Mouse (Mus musculus): ENCODE data around the gene Xcl1. TPM values are rescaled to one million over a fixed set of nuclear protein-coding genes. Genes with fewer than 3 reads are reported as not detected.
A peak's percentile ranks its signal among the peaks of the same experiment; 100 is the strongest.

Xcl1 gene
- polyA plus RNA-seq, 1 experiment from 2014 or later: not detected

GRCm38 (mm10) chr1:164956725-164957399, 21.5 kb upstream of the Xcl1 start:
- DNase-seq (ENCODE audit: low spot score) (no peak), ATAC-seq (no peak)
- Histone ChIP-seq H3K27me3 (replicated peaks; ENCODE audit: insufficient read depth, low read length) (no peaks in the 10 kb centered on the region), H3K9me3 (ENCODE audit: low read length) (no peaks in the 10 kb centered on the region), H3K9ac (replicated peaks; ENCODE audit: low read depth) (no peak overlapping the region), H3K4me1 (ENCODE audit: insufficient read depth, low read depth, low read length) (no peaks in the 10 kb centered on the region), H3K4me3 (ENCODE audit: low read depth, low read length) (no peak overlapping the region), H3K4me2 (replicated peaks; ENCODE audit: low read depth, low read length) (no peak overlapping the region), H3K27ac (ENCODE audit: low read length) (no peak overlapping the region), H3K36me3 (ENCODE audit: insufficient read depth, low read length) (no peaks in the 10 kb centered on the region)
- 74% methylated on average over 3 of the region's 3 CpGs for WGBS
- TF ChIP-seq EP300 (IDR thresholded peaks at IDR 0.05) (no peak), CTCF (IDR thresholded peaks at IDR 0.05) (no peak)

- WGBS: 69% methylated on average over 7 of the region's 7 CpGs
- no peak overlapping the region for H3K27ac ChIP-seq (ENCODE audit: low read length)
- TF ChIP-seq EP300 (IDR thresholded peaks at IDR 0.05) (no peak), CTCF (IDR thresholded peaks at IDR 0.05) (no peak)
- no peaks in the 10 kb centered on the region for H3K27me3 ChIP-seq (replicated peaks; ENCODE audit: insufficient read depth, low read length)
- H3K9me3 ChIP-seq (ENCODE audit: low read length): no peaks in the 10 kb centered on the region
- H3K9ac ChIP-seq (replicated peaks; ENCODE audit: low read depth): no peak overlapping the region
- no peaks in the 10 kb centered on the region for H3K36me3 ChIP-seq (ENCODE audit: insufficient read depth, low read length)
- DNase-seq (ENCODE audit: low spot score) (no peak), ATAC-seq (no peak)
- H3K4me2 ChIP-seq (replicated peaks; ENCODE audit: low read depth, low read length): no peak overlapping the region
- no peak overlapping the region for H3K4me3 ChIP-seq (ENCODE audit: low read depth, low read length)
- H3K4me1 ChIP-seq (ENCODE audit: insufficient read depth, low read depth, low read length): no peaks in the 10 kb centered on the region
These were observed 20.3 kb upstream of the Xcl1 start for GRCm38 (mm10) chr1:164955452-164956196.

- Histone ChIP-seq H3K4me2 (replicated peaks; ENCODE audit: low read depth, low read length) (no peak overlapping the region), H3K27me3 (replicated peaks; ENCODE audit: insufficient read depth, low read length) (no peaks in the 10 kb centered on the region), H3K4me3 (ENCODE audit: low read depth, low read length) (no peak overlapping the region), H3K4me1 (ENCODE audit: insufficient read depth, low read depth, low read length) (no peaks in the 10 kb centered on the region), H3K36me3 (ENCODE audit: insufficient read depth, low read length) (no peaks in the 10 kb centered on the region), H3K27ac (ENCODE audit: low read length) (no peak overlapping the region), H3K9me3 (ENCODE audit: low read length) (no peaks in the 10 kb centered on the region), H3K9ac (replicated peaks; ENCODE audit: low read depth) (no peak overlapping the region)
- ATAC-seq (no peak), DNase-seq (ENCODE audit: low spot score) (no peak)
- TF ChIP-seq EP300 (IDR thresholded peaks at IDR 0.05) (no peak), CTCF (IDR thresholded peaks at IDR 0.05) (no peak)
- WGBS: 90% methylated on average over 6 of the region's 6 CpGs
These were observed 18.2 kb upstream of the Xcl1 start for GRCm38 (mm10) chr1:164953574-164953973.

GRCm38 (mm10) chr1:164936060-164936459, 733 bp upstream of the Xcl1 start:
- Histone ChIP-seq H3K36me3 (ENCODE audit: insufficient read depth, low read length) (no peaks in the 10 kb centered on the region), H3K4me1 (ENCODE audit: insufficient read depth, low read depth, low read length) (no peaks in the 10 kb centered on the region), H3K9me3 (ENCODE audit: low read length) (no peaks in the 10 kb centered on the region), H3K27ac (ENCODE audit: low read length) (no peak overlapping the region), H3K27me3 (replicated peaks; ENCODE audit: insufficient read depth, low read length) (no peaks in the 10 kb centered on the region), H3K9ac (replicated peaks; ENCODE audit: low read depth) (no peak overlapping the region), H3K4me3 (ENCODE audit: low read depth, low read length) (no peak overlapping the region), H3K4me2 (replicated peaks; ENCODE audit: low read depth, low read length) (no peak overlapping the region)
- TF ChIP-seq CTCF (IDR thresholded peaks at IDR 0.05) (no peak), EP300 (IDR thresholded peaks at IDR 0.05) (no peak)
- WGBS: 39% methylated on average over 2 of the region's 2 CpGs
- DNase-seq (ENCODE audit: low spot score) (no peak), ATAC-seq (no peak)

GRCm38 (mm10) chr1:164933441-164934188, 1.7 kb downstream of the Xcl1 start:
- no peak overlapping the region for H3K4me2 ChIP-seq (replicated peaks; ENCODE audit: low read depth, low read length)
- H3K27ac ChIP-seq (ENCODE audit: low read length): no peak overlapping the region
- H3K36me3 ChIP-seq (ENCODE audit: insufficient read depth, low read length): no peaks in the 10 kb centered on the region
- no peak overlapping the region for H3K4me3 ChIP-seq (ENCODE audit: low read depth, low read length)
- WGBS: 85% methylated on average over 10 of the region's 10 CpGs
- H3K27me3 ChIP-seq (replicated peaks; ENCODE audit: insufficient read depth, low read length): no peaks in the 10 kb centered on the region
- no peak for TF ChIP-seq CTCF (IDR thresholded peaks at IDR 0.05)
- no peak for TF ChIP-seq EP300 (IDR thresholded peaks at IDR 0.05)
- no peak overlapping the region for H3K9ac ChIP-seq (replicated peaks; ENCODE audit: low read depth)
- H3K4me1 ChIP-seq (ENCODE audit: insufficient read depth, low read depth, low read length): no peaks in the 10 kb centered on the region
- H3K9me3 ChIP-seq (ENCODE audit: low read length): no peaks in the 10 kb centered on the region
- ATAC-seq (no peak), DNase-seq (ENCODE audit: low spot score) (no peak)

- no peak overlapping the region for H3K4me2 ChIP-seq (replicated peaks; ENCODE audit: low read depth, low read length)
- H3K36me3 ChIP-seq (ENCODE audit: insufficient read depth, low read length): no peaks in the 10 kb centered on the region
- ATAC-seq (no peak), DNase-seq (ENCODE audit: low spot score) (peak; percentile 57)
- 70% methylated on average over 7 of the region's 7 CpGs for WGBS
- H3K4me1 ChIP-seq (ENCODE audit: insufficient read depth, low read depth, low read length): no peaks in the 10 kb centered on the region
- no peak overlapping the region for H3K27ac ChIP-seq (ENCODE audit: low read length)
- no peaks in the 10 kb centered on the region for H3K27me3 ChIP-seq (replicated peaks; ENCODE audit: insufficient read depth, low read length)
- no peak overlapping the region for H3K4me3 ChIP-seq (ENCODE audit: low read depth, low read length)
- no peak overlapping the region for H3K9ac ChIP-seq (replicated peaks; ENCODE audit: low read depth)
- H3K9me3 ChIP-seq (ENCODE audit: low read length): no peaks in the 10 kb centered on the region
- TF ChIP-seq EP300 (IDR thresholded peaks at IDR 0.05) (no peak), CTCF (IDR thresholded peaks at IDR 0.05) (no peak)
These were observed 4.2 kb downstream of the Xcl1 start for GRCm38 (mm10) chr1:164931135-164931534.

Measured in lung, postnatal 0 days (tissue).